Mouse (Mus musculus) stomach, postnatal 0 days (tissue): ENCODE results near the gene Tox2.

Experiments
- CTCF ChIP-seq: IDR thresholded peaks from 2 replicates; pipeline ENCODE4 v1.5.1; 2016; ENCODE audit warnings: antibody characterized with exemption, low read depth, mild to moderate bottlenecking, moderate library complexity
- EP300 ChIP-seq: optimal IDR thresholded peaks from 2 replicates; pipeline ENCODE3; 2016; ENCODE audit warnings: antibody characterized with exemption

DNA sequence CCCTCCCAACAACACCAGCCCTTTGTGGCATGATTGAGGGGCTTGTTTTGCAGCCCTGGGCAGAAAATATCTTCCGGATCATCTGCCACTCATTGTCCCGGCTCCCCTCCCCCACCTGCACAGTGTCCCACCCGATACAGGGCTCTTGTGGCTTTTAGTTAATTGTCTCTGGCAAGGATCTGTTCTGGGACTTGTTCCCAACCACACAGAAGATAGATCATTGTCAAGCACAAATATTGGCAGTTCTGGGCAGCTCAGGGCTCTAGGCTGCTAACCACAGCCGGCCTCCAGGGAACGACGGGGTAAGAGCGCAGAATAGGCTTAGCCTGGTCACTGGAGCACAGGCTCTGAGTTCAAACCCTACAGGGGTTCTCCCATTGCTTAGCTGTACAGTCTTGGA lies 33.1 kb downstream of the Tox2 start:
- TF ChIP-seq EP300 (no peak), CTCF (no peak)
